Mouse (Mus musculus) neutrophil, adult 5-6 weeks (primary cell): ENCODE measurements at regions not wholly inside any gene's neighbourhood (a gene's known extent, or its start where the extent isn't known, plus 50 kb on each side); places are given as distances from the start of the nearest gene placed in this dataset.

Source experiments
- ATAC-seq: fragments of 151-379, 151-347 bp; 2 replicates; pipeline ENCODE4 v1.8.0; 2017; ENCODE audit warnings: mild to moderate bottlenecking, moderate TSS enrichment; ENCODE audit not compliant: insufficient number of reproducible peaks, poor library complexity, low FRiP score, severe bottlenecking; ENCODE audit errors: extremely low read depth

DNA sequence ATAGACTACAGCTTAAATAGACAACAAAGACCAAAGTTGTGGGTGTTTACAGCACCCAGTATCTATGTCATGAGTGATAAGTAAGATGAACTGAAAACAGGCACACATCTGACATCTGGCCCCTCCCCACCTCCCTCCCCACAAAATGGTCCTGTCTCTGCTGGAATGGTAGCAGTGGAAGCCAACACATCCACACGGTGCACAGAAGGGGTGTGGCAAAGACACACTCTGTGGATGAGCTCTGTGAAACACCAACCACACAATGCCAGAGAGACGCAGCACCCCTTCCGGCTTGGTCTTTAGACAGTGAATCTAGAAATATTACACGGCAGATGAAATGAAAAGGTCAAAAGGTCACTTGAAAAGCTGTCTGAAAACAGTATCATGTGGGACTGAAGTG is 85.6 kb downstream of the Fgf18 start:
- ATAC-seq: no peak

DNA sequence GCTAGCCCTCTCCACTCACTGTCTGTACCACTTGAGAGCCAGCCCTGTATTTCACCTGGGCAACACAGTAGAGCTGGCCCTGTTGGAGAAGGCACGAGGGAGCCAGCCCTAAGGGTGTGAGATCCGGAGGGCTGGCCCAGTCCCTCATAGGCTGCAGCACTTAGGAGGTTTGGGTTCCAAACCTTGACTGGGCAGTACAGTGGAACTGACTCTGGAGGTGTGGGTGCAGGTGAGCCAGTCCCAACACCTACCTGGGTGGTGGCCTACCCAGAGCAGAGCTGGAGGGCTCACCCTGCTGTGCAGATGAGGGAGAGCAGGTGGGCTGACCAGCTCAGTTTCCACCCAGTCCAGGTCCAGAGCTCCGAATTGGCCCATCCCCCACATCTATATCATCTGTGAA is 86.8 kb downstream of the Fgf18 start:
- ATAC-seq: no peak

DNA sequence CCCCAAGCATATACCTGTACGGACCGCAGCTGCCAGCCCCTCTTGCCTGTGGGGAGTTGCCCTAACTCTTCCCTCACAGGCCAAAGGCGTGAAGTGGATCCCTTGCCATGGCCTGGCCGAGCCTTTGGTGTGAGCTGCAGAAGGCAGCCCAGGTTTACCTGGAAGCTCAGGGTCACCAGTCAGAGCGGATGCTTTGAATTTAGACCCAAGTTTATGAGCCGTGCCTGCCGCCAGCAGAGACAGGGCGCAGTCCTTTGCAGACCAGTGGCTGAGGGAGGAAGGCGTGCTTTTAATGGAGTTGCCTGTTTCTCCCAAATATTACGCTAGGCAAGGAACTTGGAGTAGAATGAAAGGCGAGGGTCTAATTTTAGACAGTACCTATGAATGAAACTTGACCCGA is 97.0 kb downstream of the Fgf18 start:
- ATAC-seq: no peak

DNA sequence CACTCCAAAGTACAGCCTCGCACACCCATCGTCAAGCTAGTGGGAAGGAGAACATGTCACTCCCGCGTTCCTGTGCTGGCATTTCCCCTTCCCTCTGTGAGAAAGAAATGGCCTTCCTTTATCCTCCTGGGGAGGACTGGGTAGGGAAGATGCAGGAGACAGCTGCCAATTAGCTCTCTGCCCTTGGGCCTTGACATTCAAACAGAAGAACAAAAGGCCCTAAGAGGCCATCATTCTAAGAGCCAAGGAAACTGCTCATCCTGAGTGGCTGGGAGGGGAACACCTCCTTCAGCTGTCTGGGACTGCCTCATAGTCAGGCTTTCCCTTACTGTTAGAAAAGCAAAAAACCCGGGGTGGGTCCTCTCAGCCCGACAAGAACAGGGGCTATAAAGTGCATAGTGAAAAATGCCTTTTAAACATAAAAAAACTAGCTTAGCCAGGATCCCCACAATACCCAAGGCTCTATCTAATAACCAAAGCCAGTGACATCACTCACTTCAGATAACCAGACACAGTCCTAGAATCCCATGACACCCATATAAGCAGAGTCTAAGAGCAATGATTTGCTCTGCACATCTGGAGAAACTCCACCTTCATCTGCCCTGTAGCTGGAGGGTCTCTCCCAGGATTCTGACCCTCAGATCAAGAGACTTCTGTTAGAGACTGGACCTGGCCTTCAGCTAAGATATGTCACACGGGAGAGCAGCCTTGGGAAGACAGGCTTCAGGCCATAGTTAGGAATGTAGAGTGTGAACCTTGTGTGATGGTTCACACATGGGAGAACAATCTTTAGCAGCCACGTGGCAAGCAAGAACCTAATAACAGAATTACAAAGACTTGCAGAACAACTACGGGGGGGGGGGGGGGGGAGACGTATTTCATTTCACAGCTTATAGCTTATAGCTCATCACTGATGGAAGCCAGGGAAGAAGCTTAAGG is 107.1 kb downstream of the Fgf18 start:
- ATAC-seq: no peak

DNA sequence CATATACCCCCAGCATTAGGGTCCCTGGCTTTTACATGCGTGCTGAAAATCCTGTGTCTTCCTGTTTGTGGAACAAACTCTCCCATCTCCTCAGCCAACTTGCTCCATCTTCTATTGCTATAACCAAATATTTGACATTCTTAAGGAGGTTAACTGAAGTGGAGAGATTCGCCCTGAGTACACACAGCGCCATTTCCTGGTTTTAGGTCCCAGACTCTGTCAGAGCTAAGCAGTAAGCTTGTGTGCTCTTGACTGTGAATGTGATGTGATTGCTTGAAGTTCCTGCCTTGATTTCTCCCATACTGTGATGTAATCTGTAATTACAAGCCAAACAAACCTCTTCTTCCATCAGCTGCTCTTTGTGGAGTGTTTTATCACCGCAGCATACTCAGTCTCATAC is 110.8 kb downstream of the Fgf18 start:
- ATAC-seq: no peak

DNA sequence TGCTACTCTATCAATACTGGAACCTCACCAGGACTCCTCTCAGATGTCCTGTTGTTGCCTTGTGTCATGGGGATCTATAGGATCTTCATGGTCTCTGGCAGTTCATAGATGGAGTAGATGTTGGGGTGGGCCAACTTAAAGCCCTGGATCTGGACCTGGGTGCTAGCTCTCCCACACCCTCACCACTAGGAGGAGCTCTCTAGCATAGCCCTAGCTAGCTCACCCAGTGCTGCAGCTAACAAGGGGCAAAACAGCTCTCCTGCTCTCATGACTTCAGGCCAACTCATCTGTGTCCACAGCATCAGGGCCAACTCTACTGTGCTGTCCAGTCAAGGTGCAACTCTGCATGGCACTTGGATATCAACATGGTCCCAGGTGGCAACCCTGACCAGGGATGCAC is 118.3 kb downstream of the Fgf18 start:
- no peak for ATAC-seq

DNA sequence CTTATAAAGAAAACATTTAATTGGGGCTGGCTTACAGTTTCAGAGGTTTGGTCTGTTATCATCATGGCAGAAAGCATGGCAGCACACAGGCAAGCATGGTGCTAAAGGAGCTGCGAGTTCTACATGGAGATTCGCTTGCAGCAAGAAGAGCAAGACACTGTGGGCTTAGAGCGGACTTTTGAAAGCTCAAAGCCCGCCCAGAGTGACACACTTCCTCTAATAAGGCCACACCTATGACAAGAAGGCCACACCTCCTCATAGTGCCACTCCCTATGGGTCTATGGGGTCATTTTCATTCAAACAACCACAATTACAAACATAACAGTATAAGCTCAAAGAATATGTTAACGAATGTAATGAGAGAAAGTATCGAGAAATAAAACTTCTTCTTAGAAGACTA is 120.1 kb downstream of the Fgf18 start:
- ATAC-seq: no peak

DNA sequence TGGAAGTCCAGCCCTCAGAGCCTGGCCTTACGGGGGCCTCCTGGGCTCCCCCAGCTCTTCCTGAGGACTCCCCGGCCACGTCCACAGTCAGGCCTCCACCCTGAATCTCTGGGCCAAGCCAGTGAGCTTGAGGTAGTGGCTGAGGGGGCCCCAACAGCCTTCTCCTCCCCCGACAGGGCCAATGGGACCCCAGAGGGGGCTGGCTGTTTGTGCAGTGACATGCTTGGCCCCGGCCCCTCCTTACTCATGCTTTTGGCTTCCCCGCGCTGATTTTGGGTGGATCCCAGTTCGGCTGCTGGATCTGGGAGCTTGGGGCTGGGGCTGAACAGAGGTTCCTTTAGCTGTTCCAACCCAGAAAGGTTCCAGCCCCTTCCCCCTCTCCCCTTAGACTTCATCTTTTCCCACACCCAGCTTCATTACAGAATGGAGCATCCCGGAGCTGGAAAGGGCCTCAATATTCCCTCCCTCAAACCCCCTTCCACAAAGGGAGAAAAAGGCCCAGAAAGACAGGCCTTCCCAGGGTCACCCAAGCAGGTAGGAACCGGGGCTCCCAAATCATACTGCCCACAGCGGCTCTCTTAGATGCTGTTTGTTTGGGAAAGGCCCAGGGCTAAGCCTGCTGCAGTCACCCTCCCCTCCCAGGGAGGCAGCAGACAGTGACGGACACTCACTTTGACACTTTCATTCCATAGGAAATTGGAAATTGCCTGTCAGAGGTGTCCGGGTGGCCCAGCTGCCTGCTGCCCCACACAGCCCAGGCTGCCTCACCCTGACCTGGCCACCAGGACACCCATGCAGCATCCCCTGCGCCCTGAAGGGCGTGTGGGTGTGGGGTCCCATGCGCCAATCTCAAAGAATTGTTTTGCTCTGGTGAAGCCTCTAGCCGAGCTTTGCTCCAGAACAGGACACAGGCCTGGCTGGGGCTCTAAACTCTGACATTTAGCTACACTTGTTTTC is 133.7 kb downstream of the Fgf18 start:
- no peak for ATAC-seq

DNA sequence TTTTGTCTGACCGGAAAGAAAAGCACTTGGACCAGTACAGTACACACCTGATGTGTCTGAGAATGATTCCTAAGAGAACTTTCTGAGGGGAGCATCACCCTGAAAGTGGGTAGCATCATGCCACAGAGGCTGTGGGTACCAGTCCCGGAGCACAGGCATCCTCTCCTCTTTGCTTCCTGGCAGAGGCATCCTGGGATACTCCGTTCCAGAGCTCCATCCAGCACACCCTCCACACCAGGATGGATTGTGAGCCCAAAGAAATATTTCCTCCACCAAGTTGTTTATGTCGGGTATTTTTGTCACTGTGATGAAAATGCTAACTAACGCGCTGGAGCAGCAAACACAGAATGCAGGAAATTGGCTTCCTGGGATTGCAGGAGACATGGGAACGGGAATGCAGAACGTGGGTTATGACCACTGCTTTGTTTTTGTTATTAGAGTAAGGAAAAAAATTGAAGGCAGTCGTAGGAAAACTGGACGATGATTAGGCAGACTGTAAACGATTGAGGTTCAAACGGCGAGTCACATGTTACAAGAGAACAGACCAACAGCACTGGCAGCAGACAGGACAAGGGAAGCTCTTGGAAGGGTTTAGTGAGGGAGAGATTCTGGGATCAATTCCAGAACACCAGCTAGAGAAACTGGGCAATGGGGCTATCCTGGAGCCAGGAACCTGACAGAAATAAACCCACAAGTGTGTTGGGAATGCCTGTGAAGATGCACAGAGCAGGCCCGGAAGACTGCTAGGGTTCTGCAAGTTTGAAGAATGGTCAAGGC is 134.6 kb downstream of the Fgf18 start:
- ATAC-seq: no peak

DNA sequence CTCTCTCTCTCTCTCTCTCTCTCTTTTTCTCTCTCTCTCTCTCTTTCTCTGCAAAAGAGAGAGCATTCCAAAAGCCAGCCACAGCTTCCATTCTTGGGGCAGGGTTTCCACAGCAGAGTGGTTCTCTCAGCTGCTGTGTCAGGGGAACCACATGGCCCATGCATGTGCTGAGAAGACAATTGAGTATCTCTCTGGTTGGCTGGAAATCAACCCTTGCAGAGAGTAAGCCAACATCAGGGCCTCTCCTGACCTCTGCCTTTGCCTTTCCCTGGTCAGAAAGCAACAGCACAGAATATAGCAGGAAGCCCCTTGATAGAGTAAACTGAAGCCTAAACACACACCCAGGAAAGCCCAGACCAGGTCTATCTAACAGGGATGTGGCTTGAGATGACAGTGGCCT is 138.6 kb downstream of the Fgf18 start:
- ATAC-seq: no peak

DNA sequence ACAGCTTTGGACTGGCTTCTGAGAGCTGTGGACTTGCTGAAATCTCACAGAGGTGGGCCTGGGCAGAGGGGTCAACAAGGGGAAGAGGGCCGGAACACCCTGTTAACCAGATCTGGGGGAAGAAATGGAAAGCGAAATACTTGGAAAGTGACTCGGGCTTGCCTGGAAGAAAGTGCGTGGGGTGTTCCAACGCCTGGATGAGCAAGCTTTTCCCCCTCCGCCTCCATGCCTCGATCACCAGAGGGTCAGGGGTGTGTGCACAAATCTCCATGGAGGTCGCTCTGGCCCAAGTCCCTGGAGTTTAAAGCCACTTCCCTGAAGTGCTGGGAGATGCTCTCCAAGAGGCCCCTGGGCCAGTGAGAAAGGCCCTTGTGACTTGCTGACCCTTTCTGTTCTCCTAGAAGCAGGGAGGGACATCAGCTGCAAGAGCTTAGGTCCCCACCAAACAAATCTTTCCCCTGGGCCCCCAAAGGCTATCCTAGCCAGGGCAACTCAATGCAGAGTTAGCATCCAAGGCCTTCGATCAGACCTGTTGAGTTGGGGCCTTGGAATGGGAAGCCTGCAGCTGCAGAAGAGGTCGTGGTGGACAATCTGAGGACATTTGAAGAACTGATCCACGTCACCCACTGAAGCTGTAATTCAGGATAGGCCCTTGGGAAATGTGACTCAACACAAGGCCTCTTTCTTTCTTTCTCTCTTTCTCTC is 139.2 kb downstream of the Fgf18 start:
- no peak for ATAC-seq

DNA sequence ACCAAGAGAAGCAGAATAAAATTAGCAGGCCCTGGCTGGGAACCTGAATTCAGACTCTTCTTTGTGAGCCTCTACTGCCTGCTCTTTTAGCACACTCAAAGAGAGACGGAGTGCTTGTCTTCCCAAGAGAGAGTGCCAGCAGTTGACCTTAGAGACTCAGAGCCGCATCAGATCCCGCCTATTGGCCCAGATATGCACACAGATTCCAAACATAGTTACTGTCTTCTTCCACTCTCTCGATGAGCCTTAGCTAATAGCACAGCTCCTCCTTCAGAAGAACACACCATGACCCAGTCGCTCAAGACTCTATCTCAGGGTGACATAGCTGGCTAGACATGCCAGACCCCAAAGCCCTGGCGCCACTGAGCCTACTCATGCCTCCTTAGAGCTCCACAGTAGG is 139.8 kb downstream of the Fgf18 start:
- ATAC-seq: no peak

DNA sequence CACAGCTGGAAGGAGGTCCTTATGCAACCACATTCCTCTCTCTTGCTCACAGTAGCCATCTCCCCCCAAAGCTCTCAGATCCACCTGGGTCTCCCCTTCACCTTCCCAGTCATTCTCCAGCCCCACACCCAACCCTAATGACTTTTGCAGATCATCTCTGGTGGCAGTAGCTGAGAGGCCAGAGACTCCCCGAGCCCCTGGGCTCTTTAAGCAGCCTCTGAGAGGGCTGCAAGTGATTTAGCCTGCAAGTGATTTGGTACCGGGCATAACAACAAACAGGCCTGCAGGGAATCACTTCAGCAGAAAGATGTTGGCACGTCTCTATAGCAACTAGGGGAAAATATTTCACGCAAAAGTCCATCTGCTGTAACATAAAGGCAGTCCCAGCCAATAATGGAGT is 142.0 kb downstream of the Fgf18 start:
- ATAC-seq: no peak

DNA sequence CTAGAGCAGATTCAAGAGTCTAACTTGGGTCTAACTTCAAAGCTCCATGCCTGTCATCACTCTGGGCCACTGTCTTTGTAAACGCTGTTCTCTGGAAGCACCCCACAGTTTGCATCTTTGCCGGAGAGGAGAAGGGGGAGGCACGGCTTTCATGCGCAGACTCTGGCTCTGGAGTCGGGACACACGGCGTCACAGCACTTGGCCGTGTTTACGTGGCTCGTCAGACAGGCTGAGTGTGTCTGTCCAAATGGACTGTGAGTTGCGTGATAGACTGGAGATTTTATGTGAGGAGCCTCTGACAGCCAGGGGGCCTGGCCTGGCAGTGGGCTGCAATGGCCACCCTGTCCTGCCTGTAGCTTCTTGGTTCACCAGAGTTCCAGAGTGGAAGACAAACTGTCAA is 142.6 kb downstream of the Fgf18 start:
- ATAC-seq: no peak

DNA sequence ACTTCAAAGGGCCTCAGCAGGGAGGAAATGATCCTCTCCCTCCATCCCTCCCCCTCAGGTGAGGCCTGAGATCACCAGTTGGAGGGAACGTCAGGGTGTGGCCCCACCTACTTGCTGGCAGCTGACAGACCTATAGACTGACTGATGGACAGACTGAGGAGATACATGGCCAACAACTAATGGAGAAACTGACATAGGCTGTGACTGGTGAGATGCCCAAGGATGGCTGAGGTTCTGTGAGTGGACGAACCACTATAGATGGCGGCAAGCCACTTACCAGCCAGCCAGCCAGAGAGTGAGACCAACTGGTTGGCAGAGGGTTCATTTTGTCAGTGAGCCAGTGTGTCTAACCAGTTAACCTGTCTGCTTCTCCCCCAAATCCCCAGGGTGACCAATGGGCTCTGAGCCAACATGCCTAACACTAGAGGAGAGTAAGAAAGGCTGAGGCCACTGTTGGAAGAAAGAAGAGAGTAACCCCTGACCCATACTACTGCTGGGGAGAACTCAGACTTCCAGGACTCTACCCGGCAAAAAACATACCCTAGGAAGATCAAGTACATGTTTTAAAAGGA is 147.4 kb downstream of the Fgf18 start:
- ATAC-seq: no peak

DNA sequence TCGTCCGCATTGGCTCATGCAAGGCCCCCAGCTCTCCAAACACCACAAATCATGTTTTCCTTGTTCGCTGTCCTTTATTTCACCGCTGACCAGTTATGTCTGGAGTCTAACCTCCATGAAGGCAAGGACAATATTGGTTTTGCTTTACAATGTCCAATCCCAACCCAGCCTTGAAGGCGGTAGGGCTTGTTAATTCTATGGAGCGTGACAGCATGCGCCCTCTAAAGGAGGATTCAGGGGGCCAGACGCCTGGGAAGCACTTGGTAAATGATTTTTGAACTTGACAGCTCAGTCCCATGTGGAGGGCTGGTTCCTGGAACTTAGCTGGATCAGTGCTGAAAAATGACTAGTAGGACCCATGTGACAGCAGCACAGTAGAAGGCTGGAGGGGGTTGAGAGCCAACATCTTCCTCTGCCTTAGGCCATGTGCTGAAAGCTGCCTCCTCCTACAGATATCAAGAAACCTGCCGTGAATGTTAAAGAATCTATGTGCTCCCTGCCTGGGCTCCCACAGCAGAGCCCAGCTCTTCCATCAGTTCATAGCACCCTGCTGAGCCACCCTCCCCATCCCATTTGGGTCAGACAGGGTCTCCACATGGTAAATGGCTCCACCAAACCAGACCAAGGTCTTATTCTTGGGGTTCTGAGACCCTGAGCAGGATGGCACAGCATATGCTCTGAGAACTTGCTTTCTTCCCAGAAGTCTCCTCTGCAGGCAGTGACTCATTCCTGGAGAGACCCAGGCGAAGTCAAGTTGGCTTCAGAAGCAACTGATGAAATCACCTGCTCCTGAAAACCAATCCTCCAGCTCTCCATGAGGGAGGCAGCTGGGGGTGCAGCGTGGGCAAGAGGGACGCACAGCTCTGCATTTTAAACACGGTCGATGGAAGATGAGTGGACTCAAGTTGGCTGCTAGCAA is 148.3 kb downstream of the Fgf18 start:
- no peak for ATAC-seq

DNA sequence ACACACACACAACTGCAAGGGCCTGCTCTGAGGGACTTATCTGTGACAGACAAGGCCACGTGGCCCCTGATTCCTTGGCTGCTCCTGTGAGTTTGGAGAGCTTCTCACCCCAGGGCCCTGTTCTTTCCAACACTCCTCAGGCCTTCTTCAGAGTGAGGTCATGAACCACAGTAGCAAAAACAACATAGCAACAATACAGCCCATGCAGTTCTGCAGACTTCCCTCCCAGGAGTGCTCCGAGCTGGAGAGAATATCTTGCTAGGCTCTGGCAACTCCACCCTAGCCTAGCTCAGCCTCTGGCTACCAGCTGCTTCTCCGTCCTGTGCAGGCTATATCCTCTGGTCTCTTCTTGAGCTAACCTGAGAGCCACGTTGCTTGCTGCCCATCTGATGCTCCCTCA is 152.8 kb downstream of the Fgf18 start:
- no peak for ATAC-seq
